Mouse (Mus musculus): ENCODE data around the gene Rfesd.
A peak's percentile ranks its signal among the peaks of the same experiment; 100 is the strongest.

The Rfesd gene

GRCm38 (mm10) chr13:76017974-76018843, at the start of gene Rfesd:
TSS of gene Rfesd (minus strand) at chr13:76018719.
- DNase-seq (ENCODE audit: low read depth, low spot score), result peak; percentile 97

GRCm38 (mm10) chr13:76064363-76064945, 45.9 kb upstream of the Rfesd start:
- DNase-seq (ENCODE audit: low read depth, low spot score), result no peak

GRCm38 (mm10) chr13:76063548-76063947, 45.0 kb upstream of the Rfesd start:
- DNase-seq (ENCODE audit: low read depth, low spot score), result no peak

- DNase-seq (ENCODE audit: low read depth, low spot score), result no peak
These were observed 44.0 kb upstream of the Rfesd start for GRCm38 (mm10) chr13:76062569-76062968.

- DNase-seq (ENCODE audit: low read depth, low spot score), result no peak
These were observed 43.6 kb upstream of the Rfesd start for GRCm38 (mm10) chr13:76062126-76062525.

GRCm38 (mm10) chr13:76059591-76059990, 41.1 kb upstream of the Rfesd start:
- DNase-seq (ENCODE audit: low read depth, low spot score), result no peak

GRCm38 (mm10) chr13:76057267-76058069, 38.9 kb upstream of the Rfesd start:
- no peak for DNase-seq (ENCODE audit: low read depth, low spot score)

GRCm38 (mm10) chr13:76056896-76057266, 38.4 kb upstream of the Rfesd start, which contains the start of gene Gpr150:
TSS of gene Gpr150 (minus strand) at chr13:76056996.
- DNase-seq (ENCODE audit: low read depth, low spot score), result no peak

GRCm38 (mm10) chr13:76056261-76056724, 37.8 kb upstream of the Rfesd start:
- DNase-seq (ENCODE audit: low read depth, low spot score), result peak; percentile 48

GRCm38 (mm10) chr13:76055391-76056232, 37.1 kb upstream of the Rfesd start:
- DNase-seq (ENCODE audit: low read depth, low spot score), result peak; percentile 17

GRCm38 (mm10) chr13:76044971-76045370, 26.5 kb upstream of the Rfesd start:
- DNase-seq (ENCODE audit: low read depth, low spot score), result no peak

GRCm38 (mm10) chr13:76042455-76042854, 23.9 kb upstream of the Rfesd start:
- DNase-seq (ENCODE audit: low read depth, low spot score), result no peak

- DNase-seq (ENCODE audit: low read depth, low spot score), result no peak
These were observed 6.1 kb upstream of the Rfesd start for GRCm38 (mm10) chr13:76024588-76024987.

- DNase-seq (ENCODE audit: low read depth, low spot score), result no peak
These were observed 3.3 kb upstream of the Rfesd start for GRCm38 (mm10) chr13:76021782-76022181.

- no peak for DNase-seq (ENCODE audit: low read depth, low spot score)
These were observed 403 bp upstream of the Rfesd start for GRCm38 (mm10) chr13:76018844-76019400.

- DNase-seq (ENCODE audit: low read depth, low spot score), result no peak
These were observed 1.1 kb downstream of the Rfesd start for GRCm38 (mm10) chr13:76017465-76017864.

- DNase-seq (ENCODE audit: low read depth, low spot score), result no peak
These were observed 4.0 kb downstream of the Rfesd start for GRCm38 (mm10) chr13:76014511-76014910.

- no peak for DNase-seq (ENCODE audit: low read depth, low spot score)
These were observed 15.2 kb downstream of the Rfesd start for GRCm38 (mm10) chr13:76003272-76003671.

GRCm38 (mm10) chr13:75992169-75993028, 26.1 kb downstream of the Rfesd start:
- no peak for DNase-seq (ENCODE audit: low read depth, low spot score)

GRCm38 (mm10) chr13:75988096-75988495, 30.4 kb downstream of the Rfesd start:
- no peak for DNase-seq (ENCODE audit: low read depth, low spot score)
